Mouse (Mus musculus) midbrain, embryonic 14.5 days (tissue): ENCODE results near the gene Tpm3. TPM values are rescaled to one million over a fixed set of nuclear protein-coding genes. Genes with fewer than 3 reads are reported as not detected.
"Not testable (repeated sequence)": the region's sequence is repeated elsewhere in the genome, so short reads cannot be mapped to it uniquely, and the experiment has no call there.

ENCODE experiments used
- ATAC-seq: fragments of 200-750 bp; cut with Nextera tagmentation; 2 replicates; pipeline ENCODE4 v1.8.0; 2017; ENCODE audit warnings: moderate number of reproducible peaks, moderate library complexity; ENCODE audit not compliant: low FRiP score, low TSS enrichment
- DNase-seq: peaks from one replicate; pipeline ENCODE4 v3.0.0-alpha.2; 2015
- H3K27ac ChIP-seq: fragments of 300-500 bp; sonication (generic); replicated peaks from 2 replicates; pipeline ENCODE4 v1.5.1; 2014; ENCODE audit warnings: mild to moderate bottlenecking, low read depth, low read length, moderate library complexity
- H3K27me3 ChIP-seq: fragments of 300-500 bp; sonication (generic); 2 replicates; pipeline ENCODE4 v1.6.1; 2014; ENCODE audit warnings: low read length, control low read depth, mixed read lengths; ENCODE audit not compliant: control insufficient read depth, insufficient read depth
- H3K36me3 ChIP-seq: fragments of 300-500 bp; sonication (generic); 2 replicates; pipeline ENCODE4 v1.6.1; 2014; ENCODE audit warnings: low read length, control low read depth; ENCODE audit not compliant: control insufficient read depth, insufficient read depth
- H3K4me1 ChIP-seq: fragments of 300-500 bp; sonication (generic); 2 replicates; pipeline ENCODE4 v1.6.1; 2014; ENCODE audit warnings: mild to moderate bottlenecking, antibody characterized with exemption, low read length, control low read depth; ENCODE audit not compliant: control insufficient read depth, insufficient read depth
- H3K4me2 ChIP-seq: fragments of 300-500 bp; sonication (generic); 2 replicates; pipeline ENCODE4 v1.6.1; 2014; ENCODE audit warnings: mild to moderate bottlenecking, low read length, moderate library complexity
- H3K4me3 ChIP-seq: fragments of 300-500 bp; sonication (generic); replicated peaks from 2 replicates; pipeline ENCODE4 v1.5.1; 2014; ENCODE audit warnings: low read depth, low read length
- H3K9ac ChIP-seq: fragments of 300-500 bp; sonication (generic); replicated peaks from 2 replicates; pipeline ENCODE4 v1.6.1; 2014; ENCODE audit warnings: mild to moderate bottlenecking, low read length, moderate library complexity
- H3K9me3 ChIP-seq: fragments of 300-500 bp; sonication (generic); 2 replicates; pipeline ENCODE4 v1.6.1; 2016; ENCODE audit warnings: low read length, control low read depth, mixed read lengths; ENCODE audit not compliant: control insufficient read depth
- WGBS: fragments of 180-500 bp; shearing (Covaris S2); extraction: QIAGEN DNeasy Blood & Tissue Kit; methylation state at CpG from one replicate; pipeline ENCODE4 v1.1.7; 2014; 5-methylcytosine and 5-hydroxymethylcytosine counted together
- polyA plus RNA-seq: library from polyadenylated mRNA; unstranded; fragments of >200 nt; fragmentation: Nextera tagmentation; extraction: Ambion mirVana; gene quantifications from 2 replicates; pipeline ENCODE4 v1.2.1, GENCODE M21; 2014

The Tpm3 gene
- polyA plus RNA-seq, 1 experiment from 2014 or later, result 357 TPM

- Histone ChIP-seq H3K27ac (no peak overlapping the region), H3K4me1 (no peaks in the 10 kb centered on the region), H3K9me3 (no peaks in the 10 kb centered on the region), H3K4me2 (no peak overlapping the region), H3K4me3 (no peak overlapping the region), H3K9ac (no peak overlapping the region), H3K27me3 (no peaks in the 10 kb centered on the region), H3K36me3 (no peaks in the 10 kb centered on the region)
- 91% methylated on average over 2 of the region's 2 CpGs for WGBS
- DNase-seq (no peak), ATAC-seq (no peak)
Measured at GRCm38 (mm10) chr3:90114342-90114741, 41.9 kb downstream of the Tpm3 start.

- DNase-seq (no peak), ATAC-seq (no peak)
- Histone ChIP-seq H3K27ac (no peak overlapping the region), H3K9me3 (no peaks in the 10 kb centered on the region), H3K4me3 (no peak overlapping the region), H3K9ac (no peak overlapping the region), H3K36me3 (no peaks in the 10 kb centered on the region), H3K4me2 (no peak overlapping the region), H3K27me3 (no peaks in the 10 kb centered on the region), H3K4me1 (no peaks in the 10 kb centered on the region)
- 83% methylated on average over 3 of the region's 3 CpGs for WGBS
Measured at GRCm38 (mm10) chr3:90115526-90115925, 43.1 kb downstream of the Tpm3 start.

- 94% methylated on average over 13 of the region's 13 CpGs for WGBS
- no peaks in the 10 kb centered on the region for H3K27me3 ChIP-seq
- no peak overlapping the region for H3K27ac ChIP-seq
- no peaks in the 10 kb centered on the region for H3K36me3 ChIP-seq
- ATAC-seq, result no peak
- no peak overlapping the region for H3K4me2 ChIP-seq
- H3K4me1 ChIP-seq, result no peaks in the 10 kb centered on the region
- H3K9me3 ChIP-seq, result no peaks in the 10 kb centered on the region
- H3K9ac ChIP-seq, result no peak overlapping the region
- no peak overlapping the region for H3K4me3 ChIP-seq
- no peak for DNase-seq
Measured at GRCm38 (mm10) chr3:90118132-90118790, 45.8 kb downstream of the Tpm3 start.

GRCm38 (mm10) chr3:90122036-90122435 is 49.6 kb downstream of the Tpm3 start:
- 77% methylated on average over 5 of the region's 5 CpGs for WGBS
- H3K9ac ChIP-seq, H3K36me3 ChIP-seq, DNase-seq, H3K4me1 ChIP-seq, H3K4me3 ChIP-seq, H3K4me2 ChIP-seq, ATAC-seq, H3K27me3 ChIP-seq, H3K27ac ChIP-seq, H3K9me3 ChIP-seq: not testable (repeated sequence)

GRCm38 (mm10) chr3:90125710-90126109 is 53.3 kb downstream of the Tpm3 start:
- Histone ChIP-seq H3K4me3 (no peak overlapping the region), H3K36me3 (no peaks in the 10 kb centered on the region), H3K27ac (no peak overlapping the region), H3K27me3 (no peaks in the 10 kb centered on the region), H3K9me3 (no peaks in the 10 kb centered on the region), H3K4me2 (no peak overlapping the region), H3K9ac (no peak overlapping the region), H3K4me1 (no peaks in the 10 kb centered on the region)
- no peak for ATAC-seq
- DNase-seq, result no peak
- 80% methylated on average over 5 of the region's 5 CpGs for WGBS

GRCm38 (mm10) chr3:90127881-90128280 is 55.4 kb downstream of the Tpm3 start:
- DNase-seq, result no peak
- Histone ChIP-seq H3K4me1 (no peaks in the 10 kb centered on the region), H3K27ac (no peak overlapping the region), H3K27me3 (no peaks in the 10 kb centered on the region), H3K4me2 (no peak overlapping the region), H3K9me3 (no peaks in the 10 kb centered on the region), H3K4me3 (no peak overlapping the region), H3K36me3 (no peaks in the 10 kb centered on the region), H3K9ac (no peak overlapping the region)
- ATAC-seq, result no peak
- 94% methylated on average over 6 of the region's 6 CpGs for WGBS

- no peak for DNase-seq
- Histone ChIP-seq H3K27me3 (no peaks in the 10 kb centered on the region), H3K4me3 (no peak overlapping the region), H3K4me2 (no peak overlapping the region), H3K36me3 (no peaks in the 10 kb centered on the region), H3K4me1 (no peaks in the 10 kb centered on the region), H3K27ac (no peak overlapping the region), H3K9ac (no peak overlapping the region), H3K9me3 (no peaks in the 10 kb centered on the region)
- no peak for ATAC-seq
- 76% methylated on average over 3 of the region's 3 CpGs for WGBS
Measured at GRCm38 (mm10) chr3:90132745-90133144, 60.3 kb downstream of the Tpm3 start.

- H3K9me3 ChIP-seq, result no peaks in the 10 kb centered on the region
- WGBS, result 87% methylated on average over 1 of the region's 1 CpGs
- H3K4me3 ChIP-seq, result no peak overlapping the region
- H3K4me2 ChIP-seq, result no peak overlapping the region
- H3K27me3 ChIP-seq, result no peaks in the 10 kb centered on the region
- H3K27ac ChIP-seq, result no peak overlapping the region
- DNase-seq (no peak), ATAC-seq (no peak)
- no peaks in the 10 kb centered on the region for H3K36me3 ChIP-seq
- H3K4me1 ChIP-seq, result no peaks in the 10 kb centered on the region
- no peak overlapping the region for H3K9ac ChIP-seq
Measured at GRCm38 (mm10) chr3:90133331-90133730, 60.9 kb downstream of the Tpm3 start.

GRCm38 (mm10) chr3:90134483-90134882 is 62.0 kb downstream of the Tpm3 start:
- DNase-seq, result no peak

More at GRCm38 (mm10) chr3:90134483-90134882, 62.0 kb downstream of the Tpm3 start:
- Histone ChIP-seq H3K9me3 (no peaks in the 10 kb centered on the region), H3K4me3 (no peak overlapping the region), H3K4me2 (no peak overlapping the region), H3K9ac (no peak overlapping the region), H3K36me3 (no peaks in the 10 kb centered on the region), H3K27me3 (no peaks in the 10 kb centered on the region), H3K27ac (no peak overlapping the region), H3K4me1 (no peaks in the 10 kb centered on the region)
- WGBS, result 74% methylated on average over 3 of the region's 3 CpGs
- no peak for ATAC-seq
